Mouse (Mus musculus) thymus, adult 2 months (tissue): ENCODE results near the gene Rasgrp2.

Source experiments
- CTCF ChIP-seq: fragments of 200-500 bp; IDR thresholded peaks from 2 replicates; pipeline ENCODE4 v1.5.1; 2012; ENCODE audit warnings: mild to moderate bottlenecking, control low read depth, low read length, moderate library complexity, borderline replicate concordance; ENCODE audit not compliant: control insufficient read depth, poor library complexity, insufficient read depth; ENCODE audit errors: extremely low read depth
- POLR2A ChIP-seq: fragments of 200-500 bp; IDR thresholded peaks from 2 replicates; pipeline ENCODE4 v1.6.1; 2012; ENCODE audit warnings: mild to moderate bottlenecking, low read length, control low read depth, moderate library complexity; ENCODE audit not compliant: control insufficient read depth, poor library complexity, insufficient read depth; ENCODE audit errors: extremely low read depth

DNA sequence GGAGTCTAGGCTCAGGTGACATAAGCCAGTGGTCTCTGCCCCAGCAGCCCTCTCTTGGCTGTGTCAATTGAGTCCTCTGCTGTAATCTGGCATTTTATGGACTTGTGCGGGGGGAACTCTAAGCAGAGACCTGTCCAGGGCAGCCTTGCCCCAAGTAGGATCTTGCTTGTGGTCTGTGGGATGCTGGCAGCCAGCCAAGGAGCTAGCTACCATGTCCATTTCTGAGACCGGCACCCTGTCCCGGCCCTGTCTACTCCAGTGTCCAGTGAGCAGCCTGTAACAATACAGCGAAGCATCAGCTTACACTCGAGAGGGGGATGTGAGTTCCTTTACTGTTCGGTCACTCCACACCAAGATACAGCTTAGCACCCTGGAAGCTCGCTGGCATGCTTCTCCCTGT, 45.1 kb upstream of the Rasgrp2 start:
- TF ChIP-seq CTCF (no peak), POLR2A (no peak)
